Mouse (Mus musculus): ENCODE data around the gene Ltbp1. TPM values are rescaled to one million over a fixed set of nuclear protein-coding genes. Genes with fewer than 3 reads are reported as not detected.

Ltbp1 gene
- polyA plus RNA-seq, 1 experiment, result not detected

GRCm38 (mm10) chr17:75335649-75336048, 330.3 kb downstream of the Ltbp1 start:
- TF ChIP-seq GATA1 (IDR thresholded peaks at IDR 0.05; ENCODE audit: low read length), result no peak

- TF ChIP-seq GATA1 (IDR thresholded peaks at IDR 0.05; ENCODE audit: low read length), result no peak
Measured at GRCm38 (mm10) chr17:75341227-75341626, 335.9 kb downstream of the Ltbp1 start.

- no peak for TF ChIP-seq GATA1 (IDR thresholded peaks at IDR 0.05; ENCODE audit: low read length)
Measured at GRCm38 (mm10) chr17:75345116-75345515, 339.7 kb downstream of the Ltbp1 start.

GRCm38 (mm10) chr17:75347414-75347813, 342.0 kb downstream of the Ltbp1 start:
- no peak for TF ChIP-seq GATA1 (IDR thresholded peaks at IDR 0.05; ENCODE audit: low read length)

DNA sequence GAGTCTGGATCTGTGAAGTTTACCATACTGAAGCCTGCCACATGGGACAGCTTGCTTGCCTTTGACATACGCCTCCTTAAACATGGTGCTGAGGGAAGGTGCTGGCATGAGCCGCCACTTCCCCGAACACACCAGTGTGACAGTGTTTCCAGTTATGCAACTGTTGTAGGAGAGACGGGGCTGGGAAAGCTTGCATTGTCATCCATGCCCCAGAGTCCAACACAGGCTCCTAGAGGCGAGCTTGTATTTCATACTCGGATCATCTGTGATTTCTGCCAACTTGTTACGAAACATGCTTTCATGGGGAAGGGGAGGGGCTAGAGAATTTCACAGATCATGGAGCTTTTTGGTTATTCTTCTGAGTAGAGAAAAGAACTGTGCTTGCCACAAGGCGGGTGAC, 343.7 kb downstream of the Ltbp1 start:
- TF ChIP-seq GATA1 (IDR thresholded peaks at IDR 0.05; ENCODE audit: low read length), result no peak

DNA sequence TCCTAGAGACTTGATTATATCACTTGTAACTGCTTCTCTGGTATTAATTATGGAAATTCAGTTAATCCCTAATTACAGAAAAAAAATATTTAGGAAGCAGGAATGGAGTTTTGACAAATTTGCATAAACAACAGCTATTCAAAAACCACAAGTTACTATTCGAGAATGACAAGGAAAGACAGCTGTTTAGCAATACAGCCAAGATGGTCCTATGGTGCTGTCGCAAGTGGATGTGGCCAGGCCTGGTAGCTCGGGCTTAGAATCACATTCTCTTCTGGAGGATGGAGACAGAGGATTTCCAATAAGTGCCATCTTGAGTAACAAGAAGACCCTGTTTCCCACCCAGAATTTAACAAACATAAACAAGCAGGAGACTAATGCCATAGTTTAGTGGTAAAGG, 344.2 kb downstream of the Ltbp1 start:
- no peak for TF ChIP-seq GATA1 (IDR thresholded peaks at IDR 0.05; ENCODE audit: low read length)

- no peak for TF ChIP-seq GATA1 (IDR thresholded peaks at IDR 0.05; ENCODE audit: low read length)
Measured at GRCm38 (mm10) chr17:75353323-75353722, 348.0 kb downstream of the Ltbp1 start.

GRCm38 (mm10) chr17:75355431-75355830, 350.1 kb downstream of the Ltbp1 start:
- no peak for TF ChIP-seq GATA1 (IDR thresholded peaks at IDR 0.05; ENCODE audit: low read length)

- TF ChIP-seq GATA1 (IDR thresholded peaks at IDR 0.05; ENCODE audit: low read length), result no peak
Measured at GRCm38 (mm10) chr17:75360111-75360510, 354.7 kb downstream of the Ltbp1 start.

- no peak for TF ChIP-seq GATA1 (IDR thresholded peaks at IDR 0.05; ENCODE audit: low read length)
Measured at GRCm38 (mm10) chr17:75366332-75366731, 361.0 kb downstream of the Ltbp1 start.

DNA sequence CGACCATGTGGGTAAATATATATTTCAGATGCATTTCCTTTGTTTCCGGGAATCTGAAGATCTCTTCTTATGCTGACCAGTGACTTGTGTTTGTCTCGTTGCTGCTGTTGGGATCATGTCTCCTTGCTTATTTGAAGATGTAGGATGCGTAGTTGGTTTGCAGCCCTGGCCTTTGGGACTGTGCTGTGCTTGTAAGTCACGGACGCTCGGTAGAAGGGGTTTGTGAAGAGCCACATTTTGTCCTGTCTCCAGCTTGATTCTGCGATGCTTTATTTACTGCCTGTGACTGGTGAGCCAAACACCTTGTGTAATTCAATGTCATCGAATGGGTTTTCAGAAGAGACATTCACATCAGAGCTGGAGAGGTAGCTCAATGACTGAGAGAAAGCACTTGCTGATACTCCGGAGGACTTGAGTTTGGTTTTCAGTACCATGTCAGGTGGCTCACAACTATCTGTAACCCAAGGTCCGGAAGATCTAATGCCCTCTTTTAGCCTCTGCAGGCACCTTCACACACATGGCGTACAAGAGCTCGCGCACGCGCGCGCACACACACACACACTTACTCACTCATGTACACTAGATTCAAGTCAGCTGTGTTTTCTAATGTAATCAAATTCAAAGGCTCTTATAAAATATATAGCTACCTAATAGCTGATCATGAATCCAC, 362.3 kb downstream of the Ltbp1 start:
- TF ChIP-seq GATA1 (IDR thresholded peaks at IDR 0.05; ENCODE audit: low read length), result no peak

DNA sequence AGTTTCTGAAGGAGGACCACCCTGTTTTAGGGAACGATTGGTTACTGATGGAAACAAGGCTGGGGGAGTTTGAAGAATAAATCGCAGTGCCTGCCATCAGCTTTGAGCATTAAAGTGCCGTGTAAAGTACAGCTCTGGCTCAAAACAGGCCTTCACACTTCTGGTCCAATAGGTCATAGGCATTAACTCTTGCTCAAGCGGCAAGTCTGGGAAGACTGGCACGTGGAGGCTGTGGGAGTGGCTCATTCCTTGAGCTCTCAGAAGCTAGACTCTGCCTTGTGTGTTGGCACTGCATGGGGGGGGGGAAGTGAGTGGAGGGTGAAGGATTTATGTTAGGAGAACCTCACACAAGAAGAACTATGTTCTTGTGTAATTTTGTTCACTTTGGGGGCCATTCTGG, 363.2 kb downstream of the Ltbp1 start:
- TF ChIP-seq GATA1 (IDR thresholded peaks at IDR 0.05; ENCODE audit: low read length), result no peak

DNA sequence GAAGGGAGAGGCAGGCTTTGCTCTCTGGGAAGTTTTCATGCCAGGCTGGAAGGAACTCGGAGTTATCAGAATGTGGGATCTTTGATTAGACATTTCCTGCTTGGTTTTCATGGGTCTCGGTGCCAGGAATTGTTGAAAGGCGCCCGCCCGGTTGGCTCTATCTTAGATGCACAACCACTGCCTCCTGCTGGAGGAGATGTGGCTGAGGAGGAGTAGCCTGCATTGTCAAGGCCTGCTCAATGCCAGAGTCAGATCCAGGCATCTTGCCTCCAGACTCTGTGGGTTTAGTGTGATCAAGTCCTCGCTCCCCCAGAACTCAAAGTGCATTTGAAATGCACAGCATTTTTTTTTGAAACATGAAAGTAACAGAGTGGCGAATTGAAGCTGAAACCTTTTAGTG, 364.0 kb downstream of the Ltbp1 start:
- TF ChIP-seq GATA1 (IDR thresholded peaks at IDR 0.05; ENCODE audit: low read length), result no peak

GRCm38 (mm10) chr17:75370120-75370519, 364.8 kb downstream of the Ltbp1 start:
- no peak for TF ChIP-seq GATA1 (IDR thresholded peaks at IDR 0.05; ENCODE audit: low read length)

DNA sequence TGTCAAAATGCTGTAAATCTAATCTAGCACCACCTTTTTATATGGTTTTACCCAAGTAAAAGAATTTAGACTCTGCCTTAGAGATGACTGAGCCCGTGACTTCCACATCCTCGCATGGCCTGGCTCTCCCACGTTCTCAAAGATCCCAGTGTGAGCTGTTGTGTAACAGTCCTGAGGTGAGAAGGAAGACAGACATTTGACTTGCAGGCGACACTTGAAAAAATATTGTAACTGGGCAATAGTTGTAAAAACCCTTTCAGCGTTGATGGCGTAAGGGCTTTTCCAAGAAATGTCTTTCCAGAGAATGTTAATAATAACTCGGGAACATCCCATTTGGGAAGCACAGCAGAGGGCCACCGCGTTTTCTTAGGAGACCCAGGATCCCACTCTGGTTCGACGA, 366.3 kb downstream of the Ltbp1 start:
- no peak for TF ChIP-seq GATA1 (IDR thresholded peaks at IDR 0.05; ENCODE audit: low read length)

DNA sequence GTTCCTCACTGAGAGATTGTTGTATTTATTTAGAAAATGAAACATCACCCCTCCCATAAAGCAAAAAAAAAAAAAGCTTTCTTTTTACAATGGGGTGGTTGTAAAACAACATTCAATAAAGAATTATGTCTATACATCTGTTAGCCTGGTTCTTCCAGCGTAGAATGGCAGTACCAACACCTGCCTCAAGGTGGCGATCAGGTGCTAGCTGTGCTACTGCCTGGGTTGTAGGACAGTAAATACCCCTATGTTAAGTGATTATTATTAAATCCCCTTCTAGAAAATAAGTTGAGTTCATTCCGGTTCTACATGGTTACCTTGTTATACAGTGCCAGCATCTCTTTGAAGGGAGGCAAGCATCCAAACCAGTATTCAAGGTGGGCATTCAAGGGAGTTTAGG, 367.0 kb downstream of the Ltbp1 start:
- no peak for TF ChIP-seq GATA1 (IDR thresholded peaks at IDR 0.05; ENCODE audit: low read length)

DNA sequence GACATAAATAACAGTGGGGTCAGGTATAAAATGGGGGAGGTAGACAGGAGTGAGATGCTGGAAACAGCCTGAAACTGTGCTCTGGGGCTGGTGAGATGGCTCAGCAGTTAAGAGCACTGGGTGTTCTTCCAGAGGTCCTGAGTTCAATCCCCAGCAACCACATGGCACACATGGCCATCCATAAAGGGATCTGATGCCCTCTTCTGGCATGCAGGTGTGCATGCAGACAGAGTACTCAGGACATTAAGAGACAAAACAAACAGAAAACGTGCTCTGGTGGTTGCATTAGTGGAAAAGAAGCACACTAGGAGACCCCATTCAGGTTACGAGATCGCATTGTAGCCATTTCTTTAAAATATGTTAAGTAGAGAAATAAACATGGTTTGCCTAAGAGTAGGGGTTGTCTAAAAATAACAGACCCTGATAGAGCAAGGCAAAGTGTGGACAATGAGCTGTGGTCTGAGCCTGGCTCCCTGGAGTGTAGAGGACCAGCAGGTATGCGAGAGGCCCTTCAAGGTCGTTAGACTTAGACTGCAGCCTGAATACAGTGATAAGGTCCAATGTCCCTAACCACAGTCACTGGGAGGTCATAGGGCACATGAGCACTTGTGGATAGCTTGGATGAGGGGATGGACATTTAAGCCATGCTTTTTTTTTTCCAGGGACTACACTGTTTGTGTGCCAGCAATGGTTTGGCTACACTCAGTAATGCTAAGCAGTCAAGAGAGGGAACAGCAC, 369.1 kb downstream of the Ltbp1 start:
- no peak for TF ChIP-seq GATA1 (IDR thresholded peaks at IDR 0.05; ENCODE audit: low read length)

All from G1E-ER4 (cell line).